Mouse (Mus musculus) central nervous system, embryonic 11.5 days (tissue): ENCODE data around the gene Ier2. TPM values are rescaled to one million over a fixed set of nuclear protein-coding genes. Genes with fewer than 3 reads are reported as not detected.

Source experiments
- polyA plus RNA-seq: library from polyadenylated mRNA; depleted of rRNA; stranded (reverse); fragments of >200 nt; gene quantifications from 2 replicates; pipeline ENCODE4 v1.2.3, GENCODE M21; 2012; rRNA removed

Ier2 gene
- polyA plus RNA-seq: 22.8 and 24.3 TPM in 2 replicates

GRCm38 (mm10) chr8:84662581-84663065, at the start of gene Ier2:
TSS of gene Ier2 (minus strand) at chr8:84662852.

GRCm38 (mm10) chr8:84700941-84701911, 38.6 kb upstream of the Ier2 start, which contains the start of gene Lyl1:
TSS of gene Lyl1 (plus strand) at chr8:84701457.

GRCm38 (mm10) chr8:84687705-84688100, 25.1 kb upstream of the Ier2 start, which contains the start of gene Nacc1:
TSS of gene Nacc1 (minus strand) at chr8:84687862.

GRCm38 (mm10) chr8:84686191-84687002, 23.7 kb upstream of the Ier2 start, which contains the start of gene Trmt1:
TSS of gene Trmt1 (plus strand) at chr8:84686307.

Other genes with a start within 250 kb of the Ier2 start
- 109 and 112 TPM in 2 replicates for gene Trmt1, start 23.5 kb upstream of the Ier2 start, polyA plus RNA-seq
- 55.6 and 88.0 TPM in 2 replicates for gene Nacc1, start 25.0 kb upstream of the Ier2 start, polyA plus RNA-seq
- gene Lyl1, start 38.6 kb upstream of the Ier2 start, polyA plus RNA-seq: 6.1 and 7.2 TPM in 2 replicates
- gene G430095P16Rik, start 60.2 kb upstream of the Ier2 start, polyA plus RNA-seq: 2.7 and 4.9 TPM in 2 replicates
- 7.8 and 9.6 TPM in 2 replicates for gene Nfix, start 137.5 kb upstream of the Ier2 start, polyA plus RNA-seq
- 3.2 and 4.7 TPM in 2 replicates for gene Dand5, start 160.0 kb upstream of the Ier2 start, polyA plus RNA-seq
- 29.3 and 32.5 TPM in 2 replicates for gene Gadd45gip1, start 168.7 kb upstream of the Ier2 start, polyA plus RNA-seq
- 65.7 and 76.9 TPM in 2 replicates for gene Rad23a, start 177.8 kb upstream of the Ier2 start, polyA plus RNA-seq
- 669 and 1,481 TPM in 2 replicates for gene Calr, start 184.1 kb upstream of the Ier2 start, polyA plus RNA-seq
- 97.5 and 98.6 TPM in 2 replicates for gene Farsa, start 194.1 kb upstream of the Ier2 start, polyA plus RNA-seq
- gene Syce2, start 209.3 kb upstream of the Ier2 start, polyA plus RNA-seq: 38.7 and 41.1 TPM in 2 replicates
- gene Gcdh, start 231.1 kb upstream of the Ier2 start, polyA plus RNA-seq: 47.6 and 59.7 TPM in 2 replicates
- gene Klf1, start 239.1 kb upstream of the Ier2 start, polyA plus RNA-seq: 13.0 and 22.9 TPM in 2 replicates
- 8.9 and 10.6 TPM in 2 replicates for gene Dnase2a, start 245.7 kb upstream of the Ier2 start, polyA plus RNA-seq